Mouse (Mus musculus): ENCODE results near the gene Unc119b. TPM values are rescaled to one million over a fixed set of nuclear protein-coding genes. Genes with fewer than 3 reads are reported as not detected.
"Not testable (repeated sequence)": the region's sequence is repeated elsewhere in the genome, so short reads cannot be mapped to it uniquely, and the experiment has no call there.

The Unc119b gene
- polyA plus RNA-seq, 1 experiment from 2014 or later = 17.6 TPM

- Histone ChIP-seq H3K36me3 (peaks cover 87% of the 10 kb centered on the region), H3K4me1 (no peaks in the 10 kb centered on the region), H3K27me3 (replicated peaks) (no peaks in the 10 kb centered on the region), H3K27ac (no peak overlapping the region), H3K9me3 (replicated peaks) (no peaks in the 10 kb centered on the region), H3K4me3 (no peak overlapping the region), H3K9ac (no peak overlapping the region), H3K4me2 (no peak overlapping the region)
- 86% methylated on average over 9 of the region's 9 CpGs for WGBS (ENCODE audit: insufficient replicate concordance)
- no peak for ATAC-seq
Observed at GRCm38 (mm10) chr5:115099991-115100390, 34.8 kb downstream of the Unc119b start.

- Histone ChIP-seq H3K4me2 (no peak overlapping the region), H3K27me3 (replicated peaks) (no peaks in the 10 kb centered on the region), H3K9ac (no peak overlapping the region), H3K9me3 (replicated peaks) (no peaks in the 10 kb centered on the region), H3K4me3 (no peak overlapping the region), H3K4me1 (no peaks in the 10 kb centered on the region), H3K27ac (no peak overlapping the region), H3K36me3 (peaks cover 92% of the 10 kb centered on the region)
- ATAC-seq = no peak
- 75% methylated on average over 5 of the region's 5 CpGs for WGBS (ENCODE audit: insufficient replicate concordance)
Observed at GRCm38 (mm10) chr5:115099530-115099929, 35.2 kb downstream of the Unc119b start.

DNA sequence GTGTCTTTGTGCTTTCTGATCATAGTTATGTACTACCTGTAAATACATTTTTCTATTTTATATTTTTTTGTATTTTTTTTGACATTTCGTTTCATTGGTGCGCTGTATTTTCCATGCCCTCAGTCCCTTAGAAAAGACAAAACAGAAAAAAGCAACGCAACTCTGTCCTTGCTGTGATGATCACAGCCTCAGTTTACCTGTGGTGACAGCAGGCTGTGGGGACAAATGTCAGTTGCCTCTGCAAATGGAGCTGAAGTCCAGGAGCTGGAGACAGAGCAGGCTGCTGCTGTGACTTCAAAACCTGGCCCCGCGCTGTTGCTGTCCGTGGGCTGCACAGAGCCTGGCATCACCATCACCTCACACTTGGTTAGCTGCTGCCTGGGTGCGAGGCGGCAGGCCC is 36.6 kb downstream of the Unc119b start, which contains the start of gene Gm10401:
Gene Gm10401 (minus strand): TSS at position 101 of the 400 bp plus-strand sequence.
- Histone ChIP-seq H3K27ac (no peak within 1 kb of the TSS), H3K9me3 (replicated peaks) (no peaks in the 10 kb centered on the region), H3K4me2 (no peak within 1 kb of the TSS), H3K4me3 (no peak within 1 kb of the TSS), H3K4me1 (no peaks in the 10 kb centered on the region), H3K27me3 (replicated peaks) (no peaks in the 10 kb centered on the region), H3K36me3 (peaks cover 95% of the 10 kb centered on the region), H3K9ac (no peak within 1 kb of the TSS)
- WGBS (ENCODE audit: insufficient replicate concordance) = 94% methylated on average over 8 of the region's 8 CpGs
- ATAC-seq = no peak

DNA sequence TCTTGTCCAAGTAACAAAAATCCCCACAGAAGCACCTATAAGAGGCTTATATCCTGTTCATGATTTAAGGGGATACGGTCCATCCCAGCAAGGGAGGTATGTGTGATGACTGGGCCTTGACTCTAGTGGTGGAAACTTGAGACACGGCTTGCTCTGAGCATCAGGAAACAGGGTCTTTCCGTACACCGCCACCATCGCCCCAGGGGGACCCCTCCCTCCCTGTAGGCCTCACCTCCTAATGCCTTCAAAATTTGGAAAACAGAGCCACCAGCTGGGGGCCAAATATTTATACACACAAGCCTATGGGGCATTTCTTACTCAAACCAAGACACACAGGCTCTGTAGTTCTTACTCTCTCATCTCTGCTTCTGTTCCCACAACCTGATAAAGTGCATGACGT is 43.0 kb downstream of the Unc119b start:
- no peak for ATAC-seq
- Histone ChIP-seq H3K27me3 (replicated peaks) (no peaks in the 10 kb centered on the region), H3K4me3 (no peak overlapping the region), H3K4me2 (no peak overlapping the region), H3K9ac (no peak overlapping the region), H3K36me3 (peaks cover 100% of the 10 kb centered on the region), H3K27ac (no peak overlapping the region), H3K9me3 (replicated peaks) (no peaks in the 10 kb centered on the region), H3K4me1 (peaks cover 4% of the 10 kb centered on the region; the same call in 1 of the 2 replicates)
- WGBS (ENCODE audit: insufficient replicate concordance) = 91% methylated on average over 6 of the region's 6 CpGs

- no peak overlapping the region for H3K27ac ChIP-seq
- peaks cover 4% of the 10 kb centered on the region; the same call in 1 of the 2 replicates for H3K4me1 ChIP-seq
- no peak overlapping the region for H3K4me2 ChIP-seq
- no peak for ATAC-seq
- no peak overlapping the region for H3K4me3 ChIP-seq
- H3K36me3 ChIP-seq = peaks cover 100% of the 10 kb centered on the region
- no peaks in the 10 kb centered on the region for H3K9me3 ChIP-seq (replicated peaks)
- H3K9ac ChIP-seq = no peak overlapping the region
- 72% methylated on average over 3 of the region's 3 CpGs for WGBS (ENCODE audit: insufficient replicate concordance)
- H3K27me3 ChIP-seq (replicated peaks) = no peaks in the 10 kb centered on the region
Observed at GRCm38 (mm10) chr5:115091015-115091414, 43.8 kb downstream of the Unc119b start.

DNA sequence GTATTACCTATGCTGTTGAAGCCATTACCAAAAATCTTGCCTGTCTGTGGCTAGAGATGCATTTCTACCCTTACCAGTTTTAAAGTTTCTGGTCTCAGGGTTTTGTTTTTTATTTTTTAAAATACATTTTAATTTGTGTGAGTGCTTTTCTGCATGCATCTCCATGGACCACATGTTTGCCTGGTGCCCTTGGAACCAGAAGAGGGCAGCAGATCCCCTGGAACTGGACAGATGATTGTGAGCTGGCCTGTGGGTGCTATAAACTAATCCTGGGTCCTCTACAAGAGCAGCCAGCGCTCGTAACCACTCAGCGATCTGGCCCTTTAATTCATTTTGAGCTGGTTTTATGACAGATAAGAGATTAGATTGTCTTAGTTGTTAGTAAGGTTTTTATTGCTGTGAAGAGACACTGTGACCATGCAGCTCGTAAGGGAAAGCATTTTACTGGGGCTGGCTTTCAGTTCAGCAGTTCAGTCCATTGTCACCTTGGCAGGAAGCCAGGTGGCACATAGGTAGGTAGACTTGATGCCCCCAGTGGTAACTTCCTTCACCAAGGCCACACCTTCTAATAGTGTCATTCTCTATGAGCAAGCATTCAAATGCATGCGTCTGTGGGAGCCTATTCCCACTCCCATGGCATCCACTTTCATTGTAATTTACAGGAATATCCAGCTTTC is 45.0 kb downstream of the Unc119b start:
- H3K36me3 ChIP-seq = peaks cover 100% of the 10 kb centered on the region
- H3K4me2 ChIP-seq = no peak overlapping the region
- no peaks in the 10 kb centered on the region for H3K27me3 ChIP-seq (replicated peaks)
- no peak overlapping the region for H3K4me3 ChIP-seq
- H3K9ac ChIP-seq = no peak overlapping the region
- no peak for ATAC-seq
- H3K4me1 ChIP-seq = peaks cover 12% of the 10 kb centered on the region
- WGBS (ENCODE audit: insufficient replicate concordance) = 96% methylated on average over 5 of the region's 5 CpGs
- no peak overlapping the region for H3K27ac ChIP-seq
- H3K9me3 ChIP-seq (replicated peaks) = no peaks in the 10 kb centered on the region

DNA sequence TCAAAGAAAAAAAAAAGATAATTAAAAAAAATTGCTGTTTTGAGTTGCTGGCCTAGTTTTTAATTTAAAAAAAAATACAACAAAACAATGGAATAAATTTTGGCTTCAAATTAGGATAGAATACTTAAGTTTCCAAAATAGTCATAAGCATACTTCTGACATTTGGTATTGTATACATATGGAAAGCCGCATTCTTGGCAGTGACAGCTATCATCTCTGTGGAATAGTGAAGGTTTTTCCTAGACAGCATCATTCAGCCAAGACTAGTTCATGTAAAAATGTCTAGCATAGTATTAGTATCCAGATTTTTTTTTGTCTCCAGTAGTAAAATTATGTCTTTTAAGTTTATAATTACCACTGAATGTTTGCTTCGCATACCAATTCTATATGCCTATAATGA is 49.1 kb downstream of the Unc119b start:
- H3K9me3 ChIP-seq (replicated peaks) = no peaks in the 10 kb centered on the region
- no peak overlapping the region for H3K9ac ChIP-seq
- no peak for ATAC-seq
- H3K4me1 ChIP-seq = peaks cover 12% of the 10 kb centered on the region
- no peaks in the 10 kb centered on the region for H3K27me3 ChIP-seq (replicated peaks)
- no peak overlapping the region for H3K4me2 ChIP-seq
- H3K36me3 ChIP-seq = peaks cover 99% of the 10 kb centered on the region
- no peak overlapping the region for H3K4me3 ChIP-seq
- 94% methylated on average over 2 of the region's 2 CpGs for WGBS (ENCODE audit: insufficient replicate concordance)
- no peak overlapping the region for H3K27ac ChIP-seq

DNA sequence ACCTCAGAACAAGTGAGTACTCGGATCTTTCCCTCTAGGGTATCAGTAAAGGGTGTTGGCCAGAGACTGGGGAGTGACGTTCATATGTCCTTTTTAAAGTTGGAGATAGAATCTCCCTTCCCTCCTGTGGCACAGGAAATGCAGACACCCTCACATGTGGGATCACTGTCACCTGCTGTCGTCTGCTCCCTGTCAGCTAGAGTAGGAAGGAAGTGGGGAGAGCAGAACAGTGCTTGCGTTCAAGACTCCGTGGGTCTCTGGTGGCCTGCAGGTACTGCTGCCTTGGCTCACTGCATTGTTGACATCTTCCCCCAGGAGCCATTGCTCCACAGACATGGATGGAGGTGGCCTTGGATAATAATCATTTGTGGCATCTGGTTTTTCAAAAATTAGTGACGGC is 51.3 kb downstream of the Unc119b start:
- 61% methylated on average over 6 of the region's 6 CpGs for WGBS (ENCODE audit: insufficient replicate concordance)
- Histone ChIP-seq H3K36me3 (peaks cover 84% of the 10 kb centered on the region), H3K4me3 (no peak overlapping the region), H3K9ac (no peak overlapping the region), H3K27me3 (replicated peaks) (no peaks in the 10 kb centered on the region), H3K27ac (no peak overlapping the region), H3K9me3 (replicated peaks) (no peaks in the 10 kb centered on the region), H3K4me1 (peaks cover 29% of the 10 kb centered on the region), H3K4me2 (no peak overlapping the region)
- no peak for ATAC-seq

DNA sequence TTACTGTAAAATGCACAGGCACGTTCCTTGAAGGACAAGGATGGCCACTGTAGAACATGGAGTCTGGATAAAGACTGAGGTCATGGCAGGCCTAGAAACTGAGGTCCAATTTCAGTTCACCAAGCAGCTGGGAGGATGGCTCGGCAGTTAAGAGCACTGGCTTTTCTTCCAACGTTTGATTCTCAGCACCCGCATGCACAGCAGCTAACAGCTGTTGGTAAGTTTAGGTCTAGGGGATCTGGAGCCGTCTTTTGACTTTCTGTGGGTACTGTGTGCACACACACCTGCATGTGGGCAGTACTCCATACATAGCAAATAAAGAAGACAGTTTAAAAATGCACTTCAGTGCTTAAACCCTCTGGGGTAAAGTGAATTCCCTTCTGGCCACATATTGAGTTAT is 53.1 kb downstream of the Unc119b start:
- Histone ChIP-seq H3K4me1 (peaks cover 38% of the 10 kb centered on the region), H3K27ac (peak overlapping the region; percentile 17; the same call in 1 of the 2 replicates), H3K27me3 (replicated peaks) (no peaks in the 10 kb centered on the region), H3K9me3 (replicated peaks) (no peaks in the 10 kb centered on the region), H3K4me3 (no peak overlapping the region), H3K4me2 (no peak overlapping the region), H3K9ac (no peak overlapping the region), H3K36me3 (peaks cover 76% of the 10 kb centered on the region)
- no peak for ATAC-seq
- WGBS (ENCODE audit: insufficient replicate concordance) = 79% methylated on average over 5 of the region's 5 CpGs

DNA sequence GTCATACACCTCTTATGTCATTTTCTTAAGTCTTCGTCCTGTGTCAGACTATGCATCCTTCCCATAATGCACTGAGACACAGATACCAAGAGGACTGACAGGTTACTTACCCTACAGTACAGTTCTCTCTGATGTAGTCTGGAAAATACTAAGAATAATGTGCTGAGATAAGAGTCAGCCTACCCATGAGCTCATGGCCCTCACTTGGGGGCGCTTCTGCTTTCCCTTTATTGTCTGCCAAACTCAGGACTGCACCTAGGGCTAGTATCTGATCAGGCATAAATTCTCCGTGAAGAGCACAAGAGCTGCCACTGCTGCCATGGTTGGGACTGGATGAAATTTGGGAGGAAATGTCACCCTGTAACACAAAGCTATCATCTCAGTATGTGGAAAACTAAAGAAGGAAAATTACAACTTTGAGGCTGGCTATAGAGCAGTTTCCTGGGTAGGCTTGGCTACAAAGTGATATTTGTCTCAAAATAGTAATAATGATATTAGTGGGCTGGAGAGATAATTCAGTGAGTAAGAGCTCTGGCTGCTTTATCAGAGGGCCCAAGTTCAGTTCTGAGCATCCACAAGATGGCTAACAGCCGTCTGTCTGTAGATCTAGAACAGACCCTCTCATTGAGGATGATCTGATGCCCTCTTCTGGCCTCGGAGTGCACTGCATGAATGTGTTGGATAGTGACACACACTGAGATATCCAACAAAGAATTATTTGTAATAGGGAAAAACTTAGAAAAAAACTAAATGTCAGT is 58.5 kb downstream of the Unc119b start:
- Histone ChIP-seq H3K4me3 (no peak overlapping the region), H3K27me3 (replicated peaks) (no peaks in the 10 kb centered on the region), H3K4me2 (no peak overlapping the region), H3K9me3 (replicated peaks) (no peaks in the 10 kb centered on the region), H3K9ac (0 out of 2 replicates have a peak overlapping the region, but pooled peaks have one; percentile 15), H3K27ac (peak overlapping the region; percentile 96), H3K4me1 (peaks cover 79% of the 10 kb centered on the region), H3K36me3 (peaks cover 45% of the 10 kb centered on the region)
- 28% methylated on average over 5 of the region's 5 CpGs for WGBS (ENCODE audit: insufficient replicate concordance)
- ATAC-seq = peak; percentile 68

DNA sequence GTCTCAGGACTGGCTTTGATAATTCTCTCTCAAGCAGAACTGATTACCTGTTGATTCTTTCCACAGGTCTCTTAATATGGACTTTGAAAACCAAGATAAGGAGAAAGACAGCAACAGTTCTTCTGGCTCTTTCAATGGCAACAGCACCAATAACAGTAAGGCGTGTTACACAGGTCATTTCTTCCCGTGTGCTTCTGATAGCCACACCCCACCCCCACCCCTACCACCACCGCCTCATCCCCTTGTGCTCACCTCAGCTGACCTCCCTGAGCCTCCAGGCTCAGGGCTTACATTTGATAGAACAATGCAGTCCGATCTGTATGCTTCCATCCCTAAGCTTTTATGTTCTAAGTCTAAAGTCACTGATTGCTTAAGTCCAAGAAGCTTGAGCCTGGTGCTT is 60.0 kb downstream of the Unc119b start:
- H3K9me3 ChIP-seq (replicated peaks) = no peaks in the 10 kb centered on the region
- H3K4me3 ChIP-seq = no peak overlapping the region
- WGBS (ENCODE audit: insufficient replicate concordance) = 44% methylated on average over 4 of the region's 4 CpGs
- H3K4me2 ChIP-seq = peak overlapping the region; percentile 21; the same call in 1 of the 2 replicates
- no peak for ATAC-seq
- peak overlapping the region; percentile 96 for H3K27ac ChIP-seq
- peak overlapping the region; percentile 68; the same call in 1 of the 2 replicates for H3K9ac ChIP-seq
- peaks cover 33% of the 10 kb centered on the region for H3K36me3 ChIP-seq
- H3K4me1 ChIP-seq = peaks cover 87% of the 10 kb centered on the region
- H3K27me3 ChIP-seq (replicated peaks) = no peaks in the 10 kb centered on the region

- peaks cover 88% of the 10 kb centered on the region for H3K4me1 ChIP-seq
- H3K9ac ChIP-seq = peak overlapping the region; percentile 68
- not testable (repeated sequence) for H3K9me3 ChIP-seq (replicated peaks); H3K27me3 ChIP-seq (replicated peaks); ATAC-seq
- WGBS (ENCODE audit: insufficient replicate concordance) = 25% methylated on average over 8 of the region's 8 CpGs
- peak overlapping the region; percentile 96 for H3K27ac ChIP-seq
- peak overlapping the region; percentile 68 for H3K4me2 ChIP-seq
- H3K36me3 ChIP-seq = peaks cover 30% of the 10 kb centered on the region
- peak overlapping the region; percentile 22; the same call in 1 of the 2 replicates for H3K4me3 ChIP-seq
Observed at GRCm38 (mm10) chr5:115073306-115073705, 61.5 kb downstream of the Unc119b start.

All from liver, embryonic 12.5 days (tissue).